Mouse (Mus musculus) ES-Bruce4 (cell line): ENCODE data around the gene Dnhd1.

Experiments used
- EP300 ChIP-seq: IDR thresholded peaks from 2 replicates; pipeline ENCODE4 v1.6.1; 2011; ENCODE audit warnings: low read depth, low read length; ENCODE audit not compliant: insufficient read depth
- POLR2A ChIP-seq: IDR thresholded peaks from one replicate; pipeline ENCODE4 v1.8.1; 2011; ENCODE audit warnings: low read length; ENCODE audit not compliant: insufficient read depth

- no peak for TF ChIP-seq POLR2A
- TF ChIP-seq EP300 = no peak
Observed at GRCm38 (mm10) chr7:105635726-105636125, 14.9 kb upstream of the Dnhd1 start.
